Mouse (Mus musculus): ENCODE measurements at regions not wholly inside any gene's neighbourhood (a gene's known extent, or its start where the extent isn't known, plus 50 kb on each side); places are given as distances from the start of the nearest gene placed in this dataset.

GRCm38 (mm10) chr4:139907366-139907765 is 60.5 kb downstream of the Klhdc7a start:
- no peaks in the 10 kb centered on the region for H3K4me1 ChIP-seq (ENCODE audit: insufficient read depth, low read depth, low read length)
- H3K36me3 ChIP-seq (replicated peaks): no peaks in the 10 kb centered on the region
- ATAC-seq (ENCODE audit: extremely low read depth, insufficient number of reproducible peaks, low FRiP score, poor library complexity, severe bottlenecking) (no peak), DNase-seq (ENCODE audit: low spot score) (no peak)
- no peak overlapping the region for H3K4me3 ChIP-seq (ENCODE audit: low read depth, low read length)
- TF ChIP-seq CTCF (IDR thresholded peaks at IDR 0.05; ENCODE audit: low read depth, low read length): no peak
- no peak for TF ChIP-seq TAL1 (conservative IDR thresholded peaks at IDR 0.05; ENCODE audit: low read depth, low read length)
- no peak for TF ChIP-seq GATA1 (IDR thresholded peaks at IDR 0.05; ENCODE audit: borderline replicate concordance, low read length)
- no peak for TF ChIP-seq GATA2 (IDR thresholded peaks at IDR 0.05; ENCODE audit: borderline replicate concordance, low read depth, low read length)
- H3K27me3 ChIP-seq (ENCODE audit: insufficient read depth, low read length): no peaks in the 10 kb centered on the region
- peaks cover 96% of the 10 kb centered on the region for H3K9me3 ChIP-seq (replicated peaks)

GRCm38 (mm10) chr4:139906176-139906575 is 61.6 kb downstream of the Klhdc7a start:
- H3K4me1 ChIP-seq (ENCODE audit: insufficient read depth, low read depth, low read length): no peaks in the 10 kb centered on the region
- H3K36me3 ChIP-seq (replicated peaks): no peaks in the 10 kb centered on the region
- DNase-seq (ENCODE audit: low spot score) (no peak), ATAC-seq (ENCODE audit: extremely low read depth, insufficient number of reproducible peaks, low FRiP score, poor library complexity, severe bottlenecking) (no peak)
- peaks cover 96% of the 10 kb centered on the region for H3K9me3 ChIP-seq (replicated peaks)
- no peak for TF ChIP-seq POLR2AphosphoS5 (IDR thresholded peaks at IDR 0.05; ENCODE audit: insufficient replicate concordance, low read depth, low read length)
- no peak for TF ChIP-seq GATA1 (IDR thresholded peaks at IDR 0.05; ENCODE audit: borderline replicate concordance, low read length)
- TF ChIP-seq CTCF (IDR thresholded peaks at IDR 0.05; ENCODE audit: low read depth, low read length): no peak
- TF ChIP-seq TAL1 (conservative IDR thresholded peaks at IDR 0.05; ENCODE audit: low read depth, low read length): no peak
- no peak for TF ChIP-seq GATA2 (IDR thresholded peaks at IDR 0.05; ENCODE audit: borderline replicate concordance, low read depth, low read length)
- H3K27me3 ChIP-seq (ENCODE audit: insufficient read depth, low read length): no peaks in the 10 kb centered on the region
- no peak overlapping the region for H3K4me3 ChIP-seq (ENCODE audit: low read depth, low read length)

- Histone ChIP-seq H3K36me3 (replicated peaks) (no peaks in the 10 kb centered on the region), H3K4me1 (ENCODE audit: insufficient read depth, low read depth, low read length) (no peaks in the 10 kb centered on the region)
- no peak for ATAC-seq (ENCODE audit: extremely low read depth, insufficient number of reproducible peaks, low FRiP score, poor library complexity, severe bottlenecking)
Measured at GRCm38 (mm10) chr4:139905093-139905783, 62.6 kb downstream of the Klhdc7a start.

GRCm38 (mm10) chr4:139899960-139900359 is 66.6 kb upstream of the Pax7 start:
- DNase-seq (ENCODE audit: low spot score) (no peak), ATAC-seq (ENCODE audit: extremely low read depth, insufficient number of reproducible peaks, low FRiP score, poor library complexity, severe bottlenecking) (no peak)
- Histone ChIP-seq H3K36me3 (replicated peaks) (no peaks in the 10 kb centered on the region), H3K4me1 (ENCODE audit: insufficient read depth, low read depth, low read length) (no peaks in the 10 kb centered on the region), H3K4me3 (ENCODE audit: low read depth, low read length) (no peak overlapping the region), H3K9me3 (replicated peaks) (peaks cover 94% of the 10 kb centered on the region), H3K27me3 (ENCODE audit: insufficient read depth, low read length) (no peaks in the 10 kb centered on the region)
- TF ChIP-seq POLR2AphosphoS5 (IDR thresholded peaks at IDR 0.05; ENCODE audit: insufficient replicate concordance, low read depth, low read length): no peak
- no peak for TF ChIP-seq GATA2 (IDR thresholded peaks at IDR 0.05; ENCODE audit: borderline replicate concordance, low read depth, low read length)
- TF ChIP-seq CTCF (IDR thresholded peaks at IDR 0.05; ENCODE audit: low read depth, low read length): no peak
- TF ChIP-seq TAL1 (conservative IDR thresholded peaks at IDR 0.05; ENCODE audit: low read depth, low read length): no peak
- TF ChIP-seq GATA1 (IDR thresholded peaks at IDR 0.05; ENCODE audit: borderline replicate concordance, low read length): no peak

More at GRCm38 (mm10) chr4:139905093-139905783, 62.6 kb downstream of the Klhdc7a start:
- Histone ChIP-seq H3K9me3 (replicated peaks) (peaks cover 100% of the 10 kb centered on the region), H3K27me3 (ENCODE audit: insufficient read depth, low read length) (no peaks in the 10 kb centered on the region), H3K4me3 (ENCODE audit: low read depth, low read length) (no peak overlapping the region; the same call in 1 of the 2 replicates)
- DNase-seq (ENCODE audit: low spot score): no peak
- TF ChIP-seq TAL1 (conservative IDR thresholded peaks at IDR 0.05; ENCODE audit: low read depth, low read length) (no peak), GATA2 (IDR thresholded peaks at IDR 0.05; ENCODE audit: borderline replicate concordance, low read depth, low read length) (no peak), GATA1 (IDR thresholded peaks at IDR 0.05; ENCODE audit: borderline replicate concordance, low read length) (no peak), POLR2AphosphoS5 (IDR thresholded peaks at IDR 0.05; ENCODE audit: insufficient replicate concordance, low read depth, low read length) (no peak), CTCF (IDR thresholded peaks at IDR 0.05; ENCODE audit: low read depth, low read length) (no peak)

- H3K27me3 ChIP-seq (ENCODE audit: insufficient read depth, low read length): no peaks in the 10 kb centered on the region
- peaks cover 93% of the 10 kb centered on the region for H3K9me3 ChIP-seq (replicated peaks)
- no peak for DNase-seq (ENCODE audit: low spot score)
Measured at GRCm38 (mm10) chr4:139899410-139899809, 66.1 kb upstream of the Pax7 start.

GRCm38 (mm10) chr4:139892678-139893077 is 59.4 kb upstream of the Pax7 start:
- Histone ChIP-seq H3K27me3 (ENCODE audit: insufficient read depth, low read length) (no peaks in the 10 kb centered on the region), H3K36me3 (replicated peaks) (no peaks in the 10 kb centered on the region), H3K4me3 (ENCODE audit: low read depth, low read length) (no peak overlapping the region), H3K4me1 (ENCODE audit: insufficient read depth, low read depth, low read length) (no peaks in the 10 kb centered on the region), H3K9me3 (replicated peaks) (peaks cover 86% of the 10 kb centered on the region)
- TF ChIP-seq TAL1 (conservative IDR thresholded peaks at IDR 0.05; ENCODE audit: low read depth, low read length) (no peak), GATA1 (IDR thresholded peaks at IDR 0.05; ENCODE audit: borderline replicate concordance, low read length) (no peak), POLR2AphosphoS5 (IDR thresholded peaks at IDR 0.05; ENCODE audit: insufficient replicate concordance, low read depth, low read length) (no peak), GATA2 (IDR thresholded peaks at IDR 0.05; ENCODE audit: borderline replicate concordance, low read depth, low read length) (no peak)
- DNase-seq (ENCODE audit: low spot score) (no peak), ATAC-seq (ENCODE audit: extremely low read depth, insufficient number of reproducible peaks, low FRiP score, poor library complexity, severe bottlenecking) (no peak)

More at GRCm38 (mm10) chr4:139899410-139899809, 66.1 kb upstream of the Pax7 start:
- Histone ChIP-seq H3K36me3 (replicated peaks) (no peaks in the 10 kb centered on the region), H3K4me3 (ENCODE audit: low read depth, low read length) (no peak overlapping the region), H3K4me1 (ENCODE audit: insufficient read depth, low read depth, low read length) (no peaks in the 10 kb centered on the region)
- ATAC-seq (ENCODE audit: extremely low read depth, insufficient number of reproducible peaks, low FRiP score, poor library complexity, severe bottlenecking): no peak
- TF ChIP-seq TAL1 (conservative IDR thresholded peaks at IDR 0.05; ENCODE audit: low read depth, low read length) (no peak), GATA2 (IDR thresholded peaks at IDR 0.05; ENCODE audit: borderline replicate concordance, low read depth, low read length) (no peak), GATA1 (IDR thresholded peaks at IDR 0.05; ENCODE audit: borderline replicate concordance, low read length) (no peak), CTCF (IDR thresholded peaks at IDR 0.05; ENCODE audit: low read depth, low read length) (no peak), POLR2AphosphoS5 (IDR thresholded peaks at IDR 0.05; ENCODE audit: insufficient replicate concordance, low read depth, low read length) (no peak)

Data from G1E (cell line).